Mouse (Mus musculus) embryonic fibroblast, embryonic 13.5 days (primary cell): ENCODE data around the gene Dolpp1.

ENCODE experiments used
- CTCF ChIP-seq: IDR thresholded peaks from 2 replicates; pipeline ENCODE4 v1.5.1; 2011; ENCODE audit warnings: mild to moderate bottlenecking, control low read depth, low read length, moderate library complexity, borderline replicate concordance; ENCODE audit not compliant: insufficient read depth
- POLR2A ChIP-seq: IDR thresholded peaks from 2 replicates; pipeline ENCODE4 v1.6.1; 2011; ENCODE audit warnings: low read depth, mild to moderate bottlenecking, control low read depth, low read length, moderate library complexity

- no peak for TF ChIP-seq POLR2A
- no peak for TF ChIP-seq CTCF
These were observed 35.8 kb upstream of the Dolpp1 start for GRCm38 (mm10) chr2:30356266-30356665.
